Mouse (Mus musculus) lung, postnatal 36 days (tissue): ENCODE data around the gene Aoah.
A peak's percentile ranks its signal among the peaks of the same experiment; 100 is the strongest.

Experiments used
- DNase-seq: peaks from one replicate; pipeline ENCODE4 v3.0.0; 2022; ENCODE audit warnings: mixed read lengths

Aoah gene

GRCm38 (mm10) chr13:20793901-20794300 lies at the start of gene Aoah:
TSS of gene Aoah (plus strand) at chr13:20794113.
- DNase-seq, result no peak

GRCm38 (mm10) chr13:20754843-20755242 lies 39.1 kb upstream of the Aoah start:
- DNase-seq, result no peak

- DNase-seq, result no peak
Observed at GRCm38 (mm10) chr13:20783648-20784047, 10.3 kb upstream of the Aoah start.

GRCm38 (mm10) chr13:20784060-20784459 lies 9.9 kb upstream of the Aoah start:
- no peak for DNase-seq

- DNase-seq, result no peak
Observed at GRCm38 (mm10) chr13:20785960-20786359, 8.0 kb upstream of the Aoah start.

GRCm38 (mm10) chr13:20786825-20787245 lies 7.1 kb upstream of the Aoah start:
- DNase-seq, result no peak

GRCm38 (mm10) chr13:20787952-20788351 lies 6.0 kb upstream of the Aoah start:
- DNase-seq, result peak; percentile 56

GRCm38 (mm10) chr13:20796651-20797050 lies 2.7 kb downstream of the Aoah start:
- no peak for DNase-seq

- no peak for DNase-seq
Observed at GRCm38 (mm10) chr13:20798536-20798935, 4.6 kb downstream of the Aoah start.

GRCm38 (mm10) chr13:20799772-20800171 lies 5.9 kb downstream of the Aoah start:
- no peak for DNase-seq

GRCm38 (mm10) chr13:20800569-20800968 lies 6.7 kb downstream of the Aoah start:
- DNase-seq, result no peak

GRCm38 (mm10) chr13:20811782-20812406 lies 18.0 kb downstream of the Aoah start:
- DNase-seq, result no peak

- DNase-seq, result peak; percentile 15
Observed at GRCm38 (mm10) chr13:20816385-20816784, 22.5 kb downstream of the Aoah start.

- DNase-seq, result no peak
Observed at GRCm38 (mm10) chr13:20820712-20821328, 26.9 kb downstream of the Aoah start.

- no peak for DNase-seq
Observed at GRCm38 (mm10) chr13:20828728-20829127, 34.8 kb downstream of the Aoah start.

- no peak for DNase-seq
Observed at GRCm38 (mm10) chr13:20829181-20829900, 35.4 kb downstream of the Aoah start.

- no peak for DNase-seq
Observed at GRCm38 (mm10) chr13:20855893-20856292, 62.0 kb downstream of the Aoah start.

- DNase-seq, result no peak
Observed at GRCm38 (mm10) chr13:20899372-20899771, 105.5 kb downstream of the Aoah start.

GRCm38 (mm10) chr13:20900396-20900971 lies 106.6 kb downstream of the Aoah start:
- peak; percentile 71 for DNase-seq

GRCm38 (mm10) chr13:20900972-20901457 lies 107.1 kb downstream of the Aoah start:
- DNase-seq, result peak; percentile 64

GRCm38 (mm10) chr13:20901634-20902135 lies 107.8 kb downstream of the Aoah start:
- no peak for DNase-seq

- no peak for DNase-seq
Observed at GRCm38 (mm10) chr13:20904118-20904517, 110.2 kb downstream of the Aoah start.

GRCm38 (mm10) chr13:20905195-20905594 lies 111.3 kb downstream of the Aoah start:
- DNase-seq, result peak; percentile 80
